Mouse (Mus musculus): Measurements from ENCODE around the gene Rhox12. TPM values are rescaled to one million over a fixed set of nuclear protein-coding genes. Genes with fewer than 3 reads are reported as not detected.

Gene Rhox12
- polyA plus RNA-seq, 2 experiments: not detected

DNA sequence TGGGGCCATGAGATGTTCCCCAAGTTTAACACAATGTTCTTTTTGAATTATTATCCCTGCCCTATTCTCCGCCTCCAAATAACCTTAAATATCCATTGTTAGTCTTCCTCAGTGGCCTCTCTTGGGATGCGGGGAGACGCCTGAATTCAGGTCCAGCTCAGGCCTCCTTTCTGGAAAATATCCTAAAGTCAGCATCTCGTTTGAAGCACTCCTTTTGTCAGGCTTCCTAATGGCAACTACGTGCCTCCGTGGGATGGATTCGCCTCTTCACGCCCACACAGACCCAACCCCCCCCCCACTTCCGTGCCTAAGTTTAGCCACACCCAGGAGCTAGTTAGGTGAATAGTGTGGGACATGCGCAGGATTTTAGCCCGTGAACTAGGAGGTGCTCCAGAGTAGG is 44.5 kb downstream of the Rhox12 start, which contains the start of gene Rhox10:
TSS of gene Rhox10 (plus strand) at position 301 of the 400 bp plus-strand sequence.
- WGBS: 85% methylated on average over 11 of the region's 11 CpGs
- H3K27ac ChIP-seq (replicated peaks; ENCODE audit: low read depth, low read length): no peak within 1 kb of the TSS
- H3K9ac ChIP-seq (ENCODE audit: low read depth, low read length, severe bottlenecking): no peak within 1 kb of the TSS
- H3K4me3 ChIP-seq (replicated peaks; ENCODE audit: low read length): no peak within 1 kb of the TSS
- no peak within 1 kb of the TSS for H3K4me2 ChIP-seq (replicated peaks; ENCODE audit: low read depth, low read length, severe bottlenecking)
- no peaks in the 10 kb centered on the region for H3K27me3 ChIP-seq (ENCODE audit: control insufficient read depth, insufficient read depth, low read length)
- ATAC-seq (ENCODE audit: low FRiP score, low read depth): no peak
- H3K9me3 ChIP-seq (ENCODE audit: control insufficient read depth, low read length): no peaks in the 10 kb centered on the region
- no peak for DNase-seq (ENCODE audit: low spot score)
- no peaks in the 10 kb centered on the region for H3K36me3 ChIP-seq (ENCODE audit: control insufficient read depth, insufficient read depth, low read length)
- no peaks in the 10 kb centered on the region for H3K4me1 ChIP-seq (ENCODE audit: control insufficient read depth, insufficient read depth, low read length)
- TF ChIP-seq POLR2A (IDR thresholded peaks at IDR 0.05; ENCODE audit: borderline replicate concordance, extremely low read depth, insufficient read depth, insufficient read length): no peak

DNA sequence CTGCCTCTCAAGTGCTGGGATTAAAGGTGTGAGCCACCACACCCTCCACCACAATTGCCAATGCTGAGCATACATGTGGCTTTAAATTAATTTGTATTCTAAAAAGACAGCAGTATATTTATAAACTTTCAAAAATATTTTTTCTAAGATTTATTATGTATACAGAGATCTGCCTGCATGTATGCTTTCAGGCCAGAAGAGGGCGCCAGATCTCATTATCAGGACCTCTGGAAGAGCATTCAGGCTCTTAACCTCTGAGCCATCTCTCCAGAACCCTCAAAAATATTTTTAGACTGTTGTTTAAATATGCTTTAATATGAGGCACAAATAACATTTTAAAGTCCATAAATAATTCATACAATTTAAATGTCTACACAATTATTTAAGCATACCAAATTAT is 49.2 kb downstream of the Rhox12 start:
- no peaks in the 10 kb centered on the region for H3K9me3 ChIP-seq (ENCODE audit: control insufficient read depth, low read length)
- 0% methylated on average over 1 of the region's 1 CpGs for WGBS
- no peak overlapping the region for H3K4me2 ChIP-seq (replicated peaks; ENCODE audit: low read depth, low read length, severe bottlenecking)
- H3K4me3 ChIP-seq (replicated peaks; ENCODE audit: low read length): no peak overlapping the region
- DNase-seq (ENCODE audit: low spot score) (no peak), ATAC-seq (ENCODE audit: low FRiP score, low read depth) (no peak)
- no peak overlapping the region for H3K27ac ChIP-seq (replicated peaks; ENCODE audit: low read depth, low read length)
- H3K4me1 ChIP-seq (ENCODE audit: control insufficient read depth, insufficient read depth, low read length): no peaks in the 10 kb centered on the region
- H3K9ac ChIP-seq (ENCODE audit: low read depth, low read length, severe bottlenecking): no peak overlapping the region
- TF ChIP-seq POLR2A (IDR thresholded peaks at IDR 0.05; ENCODE audit: borderline replicate concordance, extremely low read depth, insufficient read depth, insufficient read length): no peak
- H3K27me3 ChIP-seq (ENCODE audit: control insufficient read depth, insufficient read depth, low read length): no peaks in the 10 kb centered on the region
- H3K36me3 ChIP-seq (ENCODE audit: control insufficient read depth, insufficient read depth, low read length): no peaks in the 10 kb centered on the region

Other genes with a start within 250 kb of the Rhox12 start
- gene Rhox8, start 232.0 kb downstream of the Rhox12 start, polyA plus RNA-seq (2012; rRNA removed): not detected in 2 replicates
- not detected in 2 replicates for gene Rhox8, start 232.0 kb downstream of the Rhox12 start, polyA plus RNA-seq (2014; fragmentation: Nextera tagmentation; extraction: Ambion mirVana)
- not detected in 2 replicates for gene Rhox7b, start 213.7 kb downstream of the Rhox12 start, polyA plus RNA-seq (2012; rRNA removed)
- gene Rhox7b, start 213.7 kb downstream of the Rhox12 start, polyA plus RNA-seq (2014; fragmentation: Nextera tagmentation; extraction: Ambion mirVana): not detected in 2 replicates
- 0.32 and 0.35 TPM in 2 replicates for gene Rhox9, start 209.1 kb downstream of the Rhox12 start, polyA plus RNA-seq (2012; rRNA removed)
- not detected in 2 replicates for gene Rhox9, start 209.1 kb downstream of the Rhox12 start, polyA plus RNA-seq (2014; fragmentation: Nextera tagmentation; extraction: Ambion mirVana)
- gene Btg1-ps1, start 92.1 kb downstream of the Rhox12 start, polyA plus RNA-seq (2012; rRNA removed): not detected in 2 replicates
- not detected in 2 replicates for gene Btg1-ps1, start 92.1 kb downstream of the Rhox12 start, polyA plus RNA-seq (2014; fragmentation: Nextera tagmentation; extraction: Ambion mirVana)
- not detected in 2 replicates for gene Btg1-ps2, start 67.8 kb downstream of the Rhox12 start, polyA plus RNA-seq (2012; rRNA removed)
- not detected in 2 replicates for gene Btg1-ps2, start 67.8 kb downstream of the Rhox12 start, polyA plus RNA-seq (2014; fragmentation: Nextera tagmentation; extraction: Ambion mirVana)
- not detected in 2 replicates for gene Rhox10, start 44.4 kb downstream of the Rhox12 start, polyA plus RNA-seq (2012; rRNA removed)
- gene Rhox10, start 44.4 kb downstream of the Rhox12 start, polyA plus RNA-seq (2014; fragmentation: Nextera tagmentation; extraction: Ambion mirVana): not detected in 2 replicates
- gene Rhox11, start 25.8 kb downstream of the Rhox12 start, polyA plus RNA-seq (2012; rRNA removed): not detected in 2 replicates
- not detected in 2 replicates for gene Rhox11, start 25.8 kb downstream of the Rhox12 start, polyA plus RNA-seq (2014; fragmentation: Nextera tagmentation; extraction: Ambion mirVana)
- not detected in 2 replicates for gene Rhox13, start 10.3 kb upstream of the Rhox12 start, polyA plus RNA-seq (2012; rRNA removed)
- not detected in 2 replicates for gene Rhox13, start 10.3 kb upstream of the Rhox12 start, polyA plus RNA-seq (2014; fragmentation: Nextera tagmentation; extraction: Ambion mirVana)
- 8.2 and 8.7 TPM in 2 replicates for gene Zbtb33, start 78.9 kb upstream of the Rhox12 start, polyA plus RNA-seq (2012; rRNA removed)
- gene Zbtb33, start 78.9 kb upstream of the Rhox12 start, polyA plus RNA-seq (2014; fragmentation: Nextera tagmentation; extraction: Ambion mirVana): 4.8 and 5.7 TPM in 2 replicates
- 26.0 and 31.8 TPM in 2 replicates for gene Tmem255a, start 141.5 kb upstream of the Rhox12 start, polyA plus RNA-seq (2012; rRNA removed)
- 37.7 and 39.4 TPM in 2 replicates for gene Tmem255a, start 141.5 kb upstream of the Rhox12 start, polyA plus RNA-seq (2014; fragmentation: Nextera tagmentation; extraction: Ambion mirVana)
- gene Atp1b4, start 205.3 kb upstream of the Rhox12 start, polyA plus RNA-seq (2012; rRNA removed): 3.5 and 5.5 TPM in 2 replicates
- 5.3 and 7.0 TPM in 2 replicates for gene Atp1b4, start 205.3 kb upstream of the Rhox12 start, polyA plus RNA-seq (2014; fragmentation: Nextera tagmentation; extraction: Ambion mirVana)

All from limb, embryonic 14.5 days (tissue).